Mouse (Mus musculus): ENCODE data around the gene Dner.

Dner gene

DNA sequence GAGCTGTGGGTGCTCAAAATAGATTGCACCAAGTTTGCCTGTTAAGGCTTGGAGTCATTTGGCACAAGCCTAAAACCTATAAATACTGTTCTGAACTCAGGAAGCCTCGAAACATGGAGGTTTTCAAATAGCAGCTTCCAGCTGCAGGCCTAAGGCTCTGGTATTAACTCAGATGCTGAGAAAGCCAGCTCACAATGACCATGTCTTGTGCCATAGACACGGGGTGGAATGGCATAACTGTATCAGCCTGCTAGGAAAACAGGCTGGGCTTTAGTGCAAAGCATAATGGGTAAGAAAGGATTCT, 146.0 kb downstream of the Dner start:
- no peak for ATAC-seq (ENCODE audit: insufficient number of reproducible peaks, low FRiP score, low TSS enrichment)

DNA sequence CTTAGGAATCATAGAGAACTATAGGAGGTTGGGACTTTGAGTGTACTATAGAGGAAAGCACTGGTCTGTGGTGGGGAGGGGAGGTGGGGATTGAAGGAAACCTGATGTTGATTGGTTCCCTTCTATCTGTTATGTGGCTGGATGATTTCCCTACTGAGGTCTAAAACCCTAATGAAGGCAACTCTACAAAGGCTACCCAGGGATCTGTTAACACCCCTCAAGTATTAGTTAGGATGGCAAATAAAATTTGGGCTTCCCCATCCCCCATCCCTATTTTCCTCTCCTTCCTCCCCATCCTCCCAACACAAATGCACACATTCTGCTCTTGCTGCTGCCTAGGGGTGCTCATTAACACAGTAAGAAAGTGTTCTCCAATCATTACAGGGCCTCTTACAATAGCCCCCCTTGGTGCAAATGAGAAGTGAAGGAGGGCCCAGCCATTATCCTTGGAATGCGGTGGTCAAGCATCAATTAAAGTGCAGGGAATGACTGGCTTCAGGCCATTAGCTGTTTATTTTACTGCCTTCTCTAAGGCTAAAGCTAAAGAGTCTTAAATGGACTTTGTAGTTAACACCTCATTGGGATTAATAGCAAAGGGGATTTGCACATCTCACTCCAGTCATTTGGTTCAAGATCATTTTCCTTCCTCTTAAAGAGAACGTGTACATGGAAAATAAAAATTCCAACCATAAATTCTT, 146.5 kb downstream of the Dner start:
- no peak for ATAC-seq (ENCODE audit: insufficient number of reproducible peaks, low FRiP score, low TSS enrichment)

GRCm38 (mm10) chr1:84536069-84536468, 160.0 kb downstream of the Dner start:
- ATAC-seq (ENCODE audit: insufficient number of reproducible peaks, low FRiP score, low TSS enrichment), result no peak

DNA sequence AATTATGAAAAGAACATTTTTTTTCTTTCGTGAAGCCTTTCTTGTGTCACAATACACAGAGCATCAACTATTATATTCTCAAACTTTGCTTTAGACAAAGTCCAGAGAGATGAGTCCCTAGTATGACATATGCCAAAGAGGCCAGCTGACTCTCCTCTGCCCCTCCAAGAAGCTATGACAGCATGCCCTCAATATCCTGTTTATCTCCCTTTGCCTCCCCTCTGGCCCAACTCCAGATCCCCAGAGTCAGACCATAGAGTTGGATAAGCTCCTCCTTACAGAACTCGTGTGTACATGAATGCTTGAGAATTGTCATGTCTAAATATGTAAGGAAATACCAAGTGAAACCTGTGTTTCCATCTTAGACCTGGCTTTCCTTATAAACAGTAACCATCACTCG, 170.5 kb downstream of the Dner start:
- ATAC-seq (ENCODE audit: insufficient number of reproducible peaks, low FRiP score, low TSS enrichment), result no peak

DNA sequence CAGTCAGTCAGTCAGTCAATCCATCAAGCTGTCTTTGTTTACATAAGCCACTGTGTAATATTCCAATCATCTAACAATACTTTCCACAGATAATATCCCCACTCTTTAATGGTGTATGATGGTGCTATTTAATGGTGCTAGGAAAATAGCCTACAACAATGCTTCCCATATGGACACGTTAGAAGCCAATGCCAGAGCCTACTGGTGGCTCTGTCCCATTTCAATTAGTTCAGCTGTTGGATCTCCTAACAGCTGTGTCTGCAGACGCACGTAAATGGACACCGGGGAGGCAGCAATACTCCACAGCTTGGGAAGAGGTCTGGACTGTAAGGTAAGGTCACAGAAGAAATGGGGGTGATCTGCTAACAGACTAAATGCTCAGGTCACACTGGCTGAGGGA, 171.6 kb downstream of the Dner start:
- no peak for ATAC-seq (ENCODE audit: insufficient number of reproducible peaks, low FRiP score, low TSS enrichment)

DNA sequence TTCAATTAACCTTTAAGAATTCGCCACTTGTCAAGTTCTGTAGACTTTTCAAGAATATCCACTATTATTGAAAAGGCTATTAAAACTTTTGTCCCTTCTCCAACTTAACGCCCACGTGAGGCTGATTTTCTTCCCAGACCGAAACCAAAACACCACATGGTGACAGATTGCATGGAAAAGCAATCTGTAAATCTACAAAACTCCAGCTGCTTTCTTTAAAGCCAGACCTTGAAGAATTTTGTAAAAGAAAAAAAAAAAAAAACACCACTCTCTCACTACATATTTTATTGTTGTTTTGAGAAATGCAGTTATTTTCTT, 173.1 kb downstream of the Dner start:
- ATAC-seq (ENCODE audit: insufficient number of reproducible peaks, low FRiP score, low TSS enrichment), result no peak

DNA sequence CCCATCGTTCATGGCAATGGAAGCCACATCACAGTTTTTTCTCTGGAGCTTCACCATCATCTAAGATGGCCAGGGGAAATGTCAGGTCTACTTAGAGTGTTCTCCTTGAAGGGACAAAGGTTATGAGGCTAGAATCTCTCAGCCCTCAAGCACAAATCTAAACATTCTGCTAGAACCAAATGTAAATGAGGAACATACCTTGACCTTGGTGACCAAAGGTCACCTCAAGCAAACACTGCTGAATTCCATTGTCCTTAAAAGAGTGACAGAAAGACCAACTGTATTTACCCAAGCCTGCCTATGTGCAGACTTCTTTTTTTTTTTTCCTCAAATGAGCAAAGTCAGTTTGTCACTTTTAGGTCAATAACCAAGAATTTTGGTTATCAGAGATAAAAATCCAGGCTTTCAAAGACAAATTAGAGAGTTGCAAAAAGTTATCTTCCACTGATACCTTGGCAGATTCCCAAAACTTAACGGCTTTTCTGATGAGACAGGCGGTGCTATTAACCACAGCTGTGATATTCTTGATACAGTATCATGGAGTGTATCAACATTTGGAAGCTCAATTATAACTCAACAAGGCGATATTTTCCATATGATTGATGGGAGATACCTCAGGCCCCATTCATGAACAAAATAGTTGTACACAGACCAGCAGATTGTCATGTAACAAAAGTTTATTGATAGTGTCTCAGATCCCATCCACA, 173.6 kb downstream of the Dner start:
- no peak for ATAC-seq (ENCODE audit: insufficient number of reproducible peaks, low FRiP score, low TSS enrichment)

- no peak for ATAC-seq (ENCODE audit: insufficient number of reproducible peaks, low FRiP score, low TSS enrichment)
These were observed 177.7 kb downstream of the Dner start for GRCm38 (mm10) chr1:84518347-84518746.

DNA sequence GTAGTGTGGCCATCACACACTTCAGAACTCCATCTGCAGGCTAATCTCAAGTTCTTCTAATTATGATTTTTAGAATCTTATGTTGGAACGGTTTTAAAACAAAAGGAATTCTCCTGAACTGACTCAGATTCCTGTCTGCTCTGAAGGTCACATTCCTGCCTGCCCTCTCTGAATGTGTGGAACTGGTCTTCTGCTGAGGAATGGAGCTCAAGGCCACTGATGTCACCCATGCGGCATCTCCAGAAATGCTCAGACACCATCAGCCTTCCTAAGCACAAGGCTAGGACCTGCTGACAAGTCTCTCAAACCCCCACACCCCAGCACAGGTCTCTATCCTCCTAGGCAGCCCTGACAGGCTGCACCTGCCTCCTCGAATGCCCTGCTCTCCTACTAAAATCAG, 182.8 kb downstream of the Dner start:
- no peak for ATAC-seq (ENCODE audit: insufficient number of reproducible peaks, low FRiP score, low TSS enrichment)

GRCm38 (mm10) chr1:84508510-84508909, 187.5 kb downstream of the Dner start:
- no peak for ATAC-seq (ENCODE audit: insufficient number of reproducible peaks, low FRiP score, low TSS enrichment)

DNA sequence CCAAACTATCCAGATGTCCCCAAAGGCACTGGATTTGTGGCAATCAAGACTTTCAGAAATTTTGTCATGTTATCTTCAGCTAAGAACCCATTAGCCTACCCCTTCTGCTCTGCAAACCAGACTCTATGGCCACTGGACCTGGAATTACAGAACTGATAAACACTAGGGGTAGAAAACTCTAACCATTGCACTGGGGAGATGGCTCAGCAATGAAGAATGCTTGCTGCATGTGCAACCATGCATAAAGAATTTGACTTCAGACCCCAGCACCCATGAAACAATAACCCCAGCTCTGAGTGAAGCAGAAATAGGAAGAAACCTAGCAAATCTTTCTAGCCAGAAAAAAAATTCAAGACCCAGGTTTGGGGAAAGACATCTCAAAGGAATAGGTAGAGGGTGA, 188.5 kb downstream of the Dner start:
- ATAC-seq (ENCODE audit: insufficient number of reproducible peaks, low FRiP score, low TSS enrichment), result no peak

GRCm38 (mm10) chr1:84506984-84507546, 189.0 kb downstream of the Dner start:
- no peak for ATAC-seq (ENCODE audit: insufficient number of reproducible peaks, low FRiP score, low TSS enrichment)

- ATAC-seq (ENCODE audit: insufficient number of reproducible peaks, low FRiP score, low TSS enrichment), result no peak
These were observed 195.3 kb downstream of the Dner start for GRCm38 (mm10) chr1:84500673-84501072.

DNA sequence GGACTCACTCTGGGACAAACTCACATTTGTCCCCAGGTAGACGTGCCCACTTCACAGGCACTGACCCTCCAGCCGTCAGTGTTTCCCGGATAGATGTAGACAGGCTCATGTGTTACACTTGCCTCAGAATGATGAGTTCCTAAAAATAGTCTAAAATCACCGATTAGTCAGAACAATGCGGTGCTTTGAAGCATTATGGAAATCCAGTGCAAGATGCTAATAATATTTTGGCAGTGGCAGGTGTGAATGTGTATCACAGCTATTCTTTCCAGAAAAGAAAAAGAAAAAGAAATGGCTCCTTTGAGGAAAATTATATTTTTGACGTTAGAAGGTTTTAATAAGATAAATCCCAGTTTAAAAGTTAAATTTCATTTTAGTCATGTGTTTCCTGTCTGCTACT, 204.3 kb downstream of the Dner start:
- ATAC-seq (ENCODE audit: insufficient number of reproducible peaks, low FRiP score, low TSS enrichment), result no peak

DNA sequence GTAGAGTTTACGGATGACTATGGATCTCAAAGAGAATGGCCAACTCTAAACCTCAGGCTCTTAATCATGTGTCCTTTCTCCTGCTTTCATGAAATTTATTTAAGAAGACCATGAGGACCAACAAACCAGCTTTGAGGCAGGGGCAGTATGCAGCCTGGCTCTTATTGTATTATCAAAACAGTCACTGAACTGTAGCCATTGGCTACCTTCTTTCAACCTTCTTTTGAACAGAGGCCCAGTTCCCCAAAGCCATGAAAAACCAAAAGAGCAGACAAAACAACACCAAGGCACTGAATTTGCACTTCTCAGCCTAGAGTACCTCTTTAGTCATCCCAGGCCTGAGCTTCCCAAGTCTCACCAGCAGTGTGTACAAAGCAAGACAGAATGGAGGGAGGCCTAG, 207.5 kb downstream of the Dner start:
- no peak for ATAC-seq (ENCODE audit: insufficient number of reproducible peaks, low FRiP score, low TSS enrichment)

DNA sequence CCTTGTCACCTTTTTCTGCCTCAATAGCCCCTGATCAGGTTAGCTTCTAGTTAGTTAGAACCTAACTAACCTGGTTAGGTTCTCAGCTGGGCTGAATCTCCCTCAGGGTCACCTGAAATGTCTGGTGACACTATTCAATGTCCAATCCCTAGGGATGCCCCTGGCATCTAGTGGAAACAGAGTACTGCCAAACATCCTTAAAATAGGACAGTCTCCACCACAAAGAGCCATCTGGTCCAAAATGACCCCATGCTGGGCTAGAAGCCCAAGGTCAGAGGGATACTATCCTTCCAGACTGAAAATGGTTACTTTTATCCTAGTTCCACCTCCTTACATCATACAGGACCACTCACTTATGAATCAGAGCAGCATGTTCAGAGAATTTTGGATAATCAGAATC, 211.0 kb downstream of the Dner start:
- no peak for ATAC-seq (ENCODE audit: insufficient number of reproducible peaks, low FRiP score, low TSS enrichment)

DNA sequence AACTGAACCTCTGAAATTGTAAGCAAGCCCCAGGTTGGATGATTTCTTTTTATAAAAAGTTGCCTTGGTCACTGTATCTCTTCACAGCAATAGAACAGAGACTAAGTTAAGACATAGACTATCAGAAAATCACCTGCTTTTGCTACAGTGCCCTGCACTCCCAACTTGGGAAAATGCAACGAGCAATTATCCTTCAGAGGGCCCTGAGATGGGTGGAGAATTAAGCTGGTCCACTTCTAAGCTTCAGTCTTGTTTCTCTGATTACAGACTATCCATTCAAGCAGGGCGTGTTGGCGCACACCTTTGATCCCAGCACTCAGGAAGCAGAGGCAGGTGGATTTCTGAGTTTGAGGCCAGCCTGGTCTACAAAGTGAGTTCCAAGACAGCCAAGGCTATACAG, 211.4 kb downstream of the Dner start:
- no peak for ATAC-seq (ENCODE audit: insufficient number of reproducible peaks, low FRiP score, low TSS enrichment)

- no peak for ATAC-seq (ENCODE audit: insufficient number of reproducible peaks, low FRiP score, low TSS enrichment)
These were observed 216.0 kb downstream of the Dner start for GRCm38 (mm10) chr1:84479976-84480375.

DNA sequence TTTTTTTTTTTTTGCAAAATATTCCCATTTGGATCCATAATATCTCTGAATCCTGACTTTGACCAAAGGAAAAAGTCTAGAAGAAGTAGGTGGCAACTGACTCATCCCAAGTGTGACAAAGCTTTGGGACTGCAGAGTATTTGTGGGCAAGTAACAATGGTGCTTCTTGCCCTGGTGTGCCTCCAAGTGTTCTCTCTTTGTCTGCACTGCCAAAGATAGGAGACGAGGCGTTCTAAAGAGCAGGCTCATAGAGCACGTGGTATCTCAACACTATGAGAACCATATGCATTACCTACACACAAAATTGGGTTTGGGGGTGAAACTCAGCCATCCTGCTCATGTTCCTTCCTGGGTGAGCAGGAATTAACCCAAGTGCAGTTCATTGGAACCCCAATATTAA, 221.7 kb downstream of the Dner start:
- ATAC-seq (ENCODE audit: insufficient number of reproducible peaks, low FRiP score, low TSS enrichment), result no peak

DNA sequence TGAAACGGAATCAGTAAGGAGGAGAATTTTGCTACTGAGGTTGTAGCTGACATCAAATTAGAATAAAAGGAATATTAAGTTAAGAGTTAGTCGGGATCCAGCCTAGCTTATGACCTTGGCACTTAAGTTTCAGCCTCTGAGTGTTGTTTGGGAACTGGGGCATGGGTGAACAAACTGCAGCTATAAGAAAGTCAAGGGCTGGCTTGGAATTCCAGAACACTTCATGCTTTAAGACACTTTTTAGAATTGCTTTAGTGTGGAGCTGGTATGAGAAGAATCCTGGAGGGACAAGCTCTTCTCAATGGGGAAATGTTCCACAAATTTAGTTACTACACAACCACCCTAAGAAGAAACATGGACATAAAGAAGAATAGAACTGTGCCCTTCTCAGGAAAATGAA, 223.8 kb downstream of the Dner start:
- ATAC-seq (ENCODE audit: insufficient number of reproducible peaks, low FRiP score, low TSS enrichment), result no peak

GRCm38 (mm10) chr1:84470342-84470741, 225.7 kb downstream of the Dner start:
- no peak for ATAC-seq (ENCODE audit: insufficient number of reproducible peaks, low FRiP score, low TSS enrichment)

DNA sequence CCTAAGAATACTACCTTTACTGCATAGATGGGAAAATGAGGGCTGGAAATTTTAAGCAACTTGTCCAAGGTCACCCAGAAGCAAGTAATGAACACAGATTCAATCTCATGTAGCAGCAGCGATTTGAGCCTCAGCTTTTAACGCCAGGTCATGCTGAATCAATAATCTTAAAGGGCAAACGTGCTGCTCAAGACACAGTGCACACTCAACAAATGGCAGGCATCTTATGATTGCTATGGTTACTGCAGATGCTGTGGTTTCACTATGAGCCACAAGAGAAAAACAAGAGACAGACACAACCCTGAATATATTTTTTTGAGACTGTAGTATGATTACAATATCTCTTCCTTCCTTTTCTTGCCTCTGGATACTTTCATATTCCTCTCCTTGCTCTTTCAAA, 228.4 kb downstream of the Dner start:
- ATAC-seq (ENCODE audit: insufficient number of reproducible peaks, low FRiP score, low TSS enrichment), result no peak
